27 mouse cellular contexts compared by ENCODE assay signal in genomic region chr19:57949260-57949917, GRCm38 (mm10).
A peak's percentile ranks its signal among the peaks of the same experiment; 100 is the strongest.
DNase-seq lines count a peak whose midpoint lies in the region; ATAC-seq lines count a peak whose summit lies in the region.
"Had no signal": no experiment of that assay in that cellular context is flagged by ENCODE, and none has a peak within 500 bp of the region (broad histone marks: within the 10 kb centered on the region; RNA-seq: fewer than 3 reads in every experiment).

No protein-coding gene starts in this region.

- peak overlapping the region; percentile 41; the same call in 1 of the 2 replicates for H3K27ac ChIP-seq in hindbrain, embryonic 12.5 days
- H3K27ac ChIP-seq in hindbrain, embryonic 11.5 days (ENCODE audit: low read depth, low read length) = no peak overlapping the region
- peak overlapping the region; percentile 35; the same call in 1 of the 2 replicates for H3K27ac ChIP-seq in midbrain, embryonic 13.5 days
- H3K27ac ChIP-seq in midbrain, embryonic 11.5 days (ENCODE audit: low read depth, low read length) = no peak overlapping the region
- H3K27ac ChIP-seq in neural tube, embryonic 13.5 days (replicated peaks) = peak overlapping the region; percentile 74
- H3K27ac ChIP-seq: forebrain, embryonic 12.5 days; gastrocnemius, adult 2 months; kidney, postnatal 0 days; limb, embryonic 10.5 days; limb, embryonic 15.5 days; liver, embryonic 13.5 days; macrophage had no signal

- no peaks in the 10 kb centered on the region for H3K27me3 ChIP-seq in hindbrain, embryonic 12.5 days
- no peaks in the 10 kb centered on the region for H3K27me3 ChIP-seq in hindbrain, embryonic 11.5 days (ENCODE audit: control insufficient read depth, insufficient read depth, low read length)
- no peaks in the 10 kb centered on the region for H3K27me3 ChIP-seq in midbrain, embryonic 13.5 days
- no peaks in the 10 kb centered on the region for H3K27me3 ChIP-seq in midbrain, embryonic 11.5 days (ENCODE audit: control insufficient read depth, insufficient read depth, low read length)
- H3K27me3 ChIP-seq in neural tube, embryonic 13.5 days = no peaks in the 10 kb centered on the region
- H3K27me3 ChIP-seq: forebrain, embryonic 12.5 days; limb, embryonic 15.5 days; liver, embryonic 13.5 days had no signal

- no peak for DNase-seq in hindbrain, embryonic 11.5 days (ENCODE audit: low spot score)
- no peak for DNase-seq in midbrain, embryonic 11.5 days (ENCODE audit: low spot score, missing footprints)
- peak; percentile 40 for DNase-seq in retina, postnatal 1 day
- DNase-seq in frontal cortex, postnatal 36 days (ENCODE audit: low spot score in 2 of 2) = no peak
- DNase-seq: adrenal gland, postnatal 25 days; B cell, adult 2 months; cerebellum, adult 18-20 months; cerebellum, postnatal 10 days; gastrocnemius, adult 2 months; kidney, adult 8-10 months; layer of hippocampus, postnatal 36 days; liver, embryonic 13.5 days; lung, adult 18-20 months; lung, postnatal 10 days; right cerebral cortex, postnatal 14 days; thymus, postnatal 4 days had no signal

- H3K9ac ChIP-seq in hindbrain, embryonic 12.5 days = no peak overlapping the region
- no peak overlapping the region for H3K9ac ChIP-seq in hindbrain, embryonic 11.5 days (ENCODE audit: low read depth, low read length)
- H3K9ac ChIP-seq in midbrain, embryonic 13.5 days (replicated peaks) = no peak overlapping the region
- no peak overlapping the region for H3K9ac ChIP-seq in midbrain, embryonic 11.5 days (ENCODE audit: low read length)
- H3K9ac ChIP-seq in neural tube, embryonic 13.5 days = no peak overlapping the region
- H3K9ac ChIP-seq: forebrain, embryonic 12.5 days; limb, embryonic 15.5 days; liver, embryonic 13.5 days had no signal

- H3K9me3 ChIP-seq in hindbrain, embryonic 12.5 days (replicated peaks) = no peaks in the 10 kb centered on the region
- H3K9me3 ChIP-seq in hindbrain, embryonic 11.5 days (ENCODE audit: control insufficient read depth, low read length) = no peaks in the 10 kb centered on the region
- H3K9me3 ChIP-seq in midbrain, embryonic 13.5 days = no peaks in the 10 kb centered on the region
- no peaks in the 10 kb centered on the region for H3K9me3 ChIP-seq in midbrain, embryonic 11.5 days (ENCODE audit: control insufficient read depth, low read length)
- no peaks in the 10 kb centered on the region for H3K9me3 ChIP-seq in neural tube, embryonic 13.5 days
- H3K9me3 ChIP-seq: forebrain, embryonic 12.5 days; limb, embryonic 10.5 days; limb, embryonic 15.5 days; liver, embryonic 13.5 days had no signal

- no peaks in the 10 kb centered on the region for H3K36me3 ChIP-seq in hindbrain, embryonic 12.5 days
- H3K36me3 ChIP-seq in hindbrain, embryonic 11.5 days (ENCODE audit: control insufficient read depth, insufficient read depth, low read length) = no peaks in the 10 kb centered on the region
- no peaks in the 10 kb centered on the region for H3K36me3 ChIP-seq in midbrain, embryonic 13.5 days
- no peaks in the 10 kb centered on the region for H3K36me3 ChIP-seq in midbrain, embryonic 11.5 days (ENCODE audit: control insufficient read depth, insufficient read depth, low read length)
- no peaks in the 10 kb centered on the region for H3K36me3 ChIP-seq in neural tube, embryonic 13.5 days
- H3K36me3 ChIP-seq: forebrain, embryonic 12.5 days; limb, embryonic 15.5 days; liver, embryonic 13.5 days had no signal

- H3K4me1 ChIP-seq in hindbrain, embryonic 12.5 days = 0 out of 2 replicates have a peak, but pooled peaks cover 4% of the 10 kb centered on the region
- no peaks in the 10 kb centered on the region for H3K4me1 ChIP-seq in hindbrain, embryonic 11.5 days (replicated peaks; ENCODE audit: control insufficient read depth, insufficient read depth, low read length)
- peaks cover 6% of the 10 kb centered on the region; the same call in 1 of the 2 replicates for H3K4me1 ChIP-seq in midbrain, embryonic 13.5 days (replicated peaks)
- no peaks in the 10 kb centered on the region for H3K4me1 ChIP-seq in midbrain, embryonic 11.5 days (ENCODE audit: control insufficient read depth, insufficient read depth, low read length)
- H3K4me1 ChIP-seq in neural tube, embryonic 13.5 days (replicated peaks) = peaks cover 11% of the 10 kb centered on the region
- H3K4me1 ChIP-seq: limb, embryonic 10.5 days; limb, embryonic 15.5 days had no signal

- WGBS in hindbrain, embryonic 12.5 days = 71% methylated on average over 13 of the region's 13 CpGs
- 78% methylated on average over 13 of the region's 13 CpGs for WGBS in hindbrain, embryonic 11.5 days
- WGBS in midbrain, embryonic 13.5 days = 57% methylated on average over 13 of the region's 13 CpGs
- 70% methylated on average over 13 of the region's 13 CpGs for WGBS in midbrain, embryonic 11.5 days
- WGBS in neural tube, embryonic 13.5 days = 66% methylated on average over 13 of the region's 13 CpGs

- no peak overlapping the region for H3K4me3 ChIP-seq in hindbrain, embryonic 12.5 days
- H3K4me3 ChIP-seq in hindbrain, embryonic 11.5 days (ENCODE audit: low read depth, low read length) = no peak overlapping the region
- no peak overlapping the region for H3K4me3 ChIP-seq in midbrain, embryonic 13.5 days (replicated peaks)
- H3K4me3 ChIP-seq in midbrain, embryonic 11.5 days (ENCODE audit: low read depth, low read length) = no peak overlapping the region
- no peak overlapping the region for H3K4me3 ChIP-seq in neural tube, embryonic 13.5 days
- H3K4me3 ChIP-seq: erythroblast, embryonic 14.5 days; forebrain, embryonic 12.5 days; gastrocnemius, adult 2 months; limb, embryonic 10.5 days; limb, embryonic 15.5 days; liver, embryonic 13.5 days; myocyte had no signal

- no peak overlapping the region for H3K4me2 ChIP-seq in hindbrain, embryonic 12.5 days (replicated peaks)
- H3K4me2 ChIP-seq in hindbrain, embryonic 11.5 days (replicated peaks; ENCODE audit: low read depth, low read length) = no peak overlapping the region
- no peak overlapping the region for H3K4me2 ChIP-seq in midbrain, embryonic 13.5 days (replicated peaks)
- H3K4me2 ChIP-seq in midbrain, embryonic 11.5 days = no peak overlapping the region
- H3K4me2 ChIP-seq in neural tube, embryonic 13.5 days = no peak overlapping the region
- H3K4me2 ChIP-seq: forebrain, embryonic 12.5 days; limb, embryonic 15.5 days; liver, embryonic 13.5 days had no signal

- ATAC-seq in hindbrain, embryonic 12.5 days (ENCODE audit: low FRiP score) = no peak
- no peak for ATAC-seq in hindbrain, embryonic 11.5 days (ENCODE audit: low FRiP score)
- ATAC-seq in midbrain, embryonic 13.5 days = peak; percentile 65; the same call in 1 of the 2 replicates
- no peak for ATAC-seq in midbrain, embryonic 11.5 days (ENCODE audit: low FRiP score)
- peak; percentile 57 for ATAC-seq in neural tube, embryonic 13.5 days (ENCODE audit: low read depth)
- ATAC-seq: intestine, embryonic 16.5 days had no signal

Comparison
In these comparisons a context has a peak if more than half of its experiments do, and no peak if none do; other contexts are left out.
1. ATAC-seq: peak in midbrain, embryonic 13.5 days (single experiment) and neural tube, embryonic 13.5 days (single experiment); none in hindbrain, embryonic 12.5 days (single experiment), hindbrain, embryonic 11.5 days (single experiment) and midbrain, embryonic 11.5 days (single experiment).
2. H3K27ac ChIP-seq: peak in hindbrain, embryonic 12.5 days (single experiment), midbrain, embryonic 13.5 days (single experiment) and neural tube, embryonic 13.5 days (single experiment); none in hindbrain, embryonic 11.5 days (single experiment) and midbrain, embryonic 11.5 days (single experiment).